Mouse (Mus musculus) cerebellum, adult 11-12 months (tissue): ENCODE measurements around the gene Epn2.

Source experiments
- DNase-seq: peaks from one replicate; pipeline ENCODE4 v3.0.0; 2022

Epn2 gene

DNA sequence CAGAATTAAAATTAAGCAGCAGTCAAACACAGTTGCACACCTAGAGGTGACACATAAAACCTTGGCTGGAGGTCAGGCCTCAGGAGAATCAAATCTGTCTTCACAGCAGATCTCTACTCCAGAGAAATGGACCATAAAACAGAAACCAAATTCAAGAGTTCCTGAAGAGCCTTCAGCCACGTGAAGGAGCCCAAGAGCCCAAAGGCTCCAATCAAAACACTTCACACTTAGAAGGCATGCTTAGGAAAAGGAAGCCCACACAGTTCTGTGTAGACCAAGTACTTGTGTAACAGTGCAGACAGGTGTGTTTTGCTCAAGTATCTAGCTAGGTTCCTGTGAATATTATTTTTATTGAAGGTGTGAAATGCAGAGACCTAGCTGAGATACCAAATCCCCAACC is 44.0 kb downstream of the Epn2 start:
- DNase-seq, result no peak

DNA sequence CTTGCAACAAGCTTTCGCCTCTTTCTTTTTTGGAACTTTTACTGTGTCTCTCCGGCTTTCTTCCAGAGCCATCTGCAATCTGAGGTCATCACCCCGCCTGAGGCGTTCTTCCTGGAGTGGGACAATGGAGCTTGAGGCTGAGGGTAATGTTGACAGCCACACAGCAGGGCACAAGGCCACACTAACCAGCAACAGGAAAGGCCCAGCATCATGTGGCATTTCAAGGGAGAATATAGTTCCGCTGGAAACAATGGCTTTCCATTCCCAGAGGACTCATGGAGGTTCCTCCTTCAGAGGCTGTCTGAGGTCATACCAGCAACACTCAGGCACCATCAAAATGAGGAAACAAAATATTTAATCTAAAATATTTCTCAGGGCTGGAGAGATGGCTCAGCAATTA is 45.9 kb downstream of the Epn2 start:
- no peak for DNase-seq

DNA sequence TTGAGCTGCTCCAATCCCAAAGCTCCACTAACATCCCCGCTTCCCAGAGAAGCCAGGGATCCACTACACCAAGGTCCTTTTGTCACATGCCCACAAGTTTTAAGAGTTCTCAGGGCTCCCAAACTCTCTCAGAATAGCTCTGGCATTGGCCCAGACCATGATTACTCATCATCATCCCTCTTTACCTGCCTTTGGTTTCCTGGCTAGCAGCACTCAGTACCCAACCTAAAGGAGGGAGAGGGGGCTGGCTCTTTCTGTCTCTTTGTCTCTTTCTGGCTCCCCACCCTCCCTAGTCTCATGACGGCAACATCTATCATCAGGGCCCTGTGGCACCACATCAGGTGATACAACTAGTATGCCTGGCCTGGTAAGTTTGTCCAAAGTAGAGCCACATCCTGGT is 46.7 kb downstream of the Epn2 start:
- DNase-seq, result no peak

DNA sequence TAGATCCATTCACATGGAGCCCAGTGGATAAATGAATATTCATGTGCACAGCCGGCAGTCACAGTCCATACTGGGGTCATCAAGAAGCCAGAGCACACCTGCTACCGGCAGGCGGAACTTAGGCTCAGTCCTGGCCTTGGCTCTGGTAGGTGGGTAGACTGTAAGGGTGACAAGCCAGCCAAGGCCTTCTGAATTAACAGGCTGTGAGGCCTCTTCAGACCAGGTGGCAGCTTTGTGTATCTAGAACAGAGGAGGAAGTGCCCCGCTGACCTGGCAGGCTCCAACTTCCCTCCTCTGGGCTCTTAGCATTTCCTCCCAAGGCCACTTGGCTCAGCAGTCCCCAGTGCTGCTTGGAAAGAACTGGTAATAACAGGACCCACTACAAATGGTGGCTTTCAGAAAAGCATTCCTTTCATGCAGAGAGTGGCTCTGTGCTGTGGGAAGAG is 50.2 kb downstream of the Epn2 start:
- DNase-seq, result peak; percentile 94

DNA sequence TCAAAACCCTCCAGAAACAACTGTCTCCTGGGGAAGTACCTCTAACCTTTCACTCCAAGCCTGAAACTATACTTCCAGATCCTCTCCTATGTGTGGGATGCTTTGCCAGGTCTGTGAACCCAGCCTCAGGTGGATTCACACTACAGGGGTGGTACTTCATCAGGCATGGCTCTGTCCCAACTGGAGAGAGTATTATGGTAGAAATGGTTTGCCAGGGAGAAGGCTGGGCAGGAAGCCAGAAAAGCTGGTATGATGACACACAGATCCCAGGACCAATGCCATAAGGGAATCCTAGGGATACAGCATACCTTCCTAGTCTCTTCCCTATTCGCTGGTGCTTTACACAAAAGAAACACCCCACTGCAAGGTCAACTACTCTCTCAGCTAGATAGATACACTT is 52.6 kb downstream of the Epn2 start:
- DNase-seq, result peak; percentile 88

DNA sequence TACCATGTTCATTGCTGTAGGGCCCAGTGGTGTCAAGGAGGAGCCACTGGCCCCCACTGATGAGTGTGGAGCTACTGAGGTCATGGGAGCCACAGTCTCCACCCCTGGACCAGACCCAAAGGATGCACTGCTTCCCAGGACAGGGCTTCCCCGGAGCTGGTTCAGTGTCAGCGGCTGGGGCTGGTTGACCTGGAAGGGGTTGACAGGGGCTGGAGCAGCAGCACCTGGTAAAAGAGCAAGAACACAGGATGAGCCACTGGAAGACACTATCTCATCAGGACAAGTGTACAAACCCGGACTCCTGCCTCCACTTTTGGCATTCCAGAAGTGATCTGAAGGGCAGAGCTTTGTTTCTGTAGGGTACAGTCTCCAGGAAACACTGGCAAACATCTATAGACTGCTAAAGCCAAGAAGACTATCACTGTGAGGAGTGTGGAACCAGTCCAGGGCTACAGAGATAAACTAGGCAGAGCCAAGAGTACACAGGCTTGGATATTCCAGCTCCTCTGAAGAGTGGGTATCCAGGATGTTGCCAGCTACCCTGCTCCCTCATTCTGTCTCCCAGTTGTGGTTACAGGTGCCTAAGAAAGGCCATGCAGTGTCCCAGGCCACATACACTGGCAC is 59.9 kb downstream of the Epn2 start:
- DNase-seq, result no peak

DNA sequence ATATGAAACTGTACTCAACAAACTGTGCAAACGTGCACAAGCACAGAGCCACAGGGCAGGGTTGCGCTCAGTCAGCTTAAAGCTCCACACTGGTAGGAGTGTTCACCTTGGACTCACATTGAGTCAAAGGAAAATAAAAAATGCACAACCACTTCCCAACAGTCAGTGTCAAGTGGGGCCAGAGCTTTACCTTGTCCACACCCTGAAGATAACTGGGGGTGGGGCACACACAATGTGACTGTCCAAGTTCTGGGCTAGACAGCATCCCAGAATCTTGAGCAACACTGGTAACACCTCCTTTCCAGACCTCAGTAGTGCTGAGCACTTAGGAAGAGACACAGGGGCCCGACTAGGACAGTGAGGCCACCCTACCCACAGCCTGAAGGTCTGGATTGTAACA is 60.6 kb downstream of the Epn2 start:
- DNase-seq, result no peak

DNA sequence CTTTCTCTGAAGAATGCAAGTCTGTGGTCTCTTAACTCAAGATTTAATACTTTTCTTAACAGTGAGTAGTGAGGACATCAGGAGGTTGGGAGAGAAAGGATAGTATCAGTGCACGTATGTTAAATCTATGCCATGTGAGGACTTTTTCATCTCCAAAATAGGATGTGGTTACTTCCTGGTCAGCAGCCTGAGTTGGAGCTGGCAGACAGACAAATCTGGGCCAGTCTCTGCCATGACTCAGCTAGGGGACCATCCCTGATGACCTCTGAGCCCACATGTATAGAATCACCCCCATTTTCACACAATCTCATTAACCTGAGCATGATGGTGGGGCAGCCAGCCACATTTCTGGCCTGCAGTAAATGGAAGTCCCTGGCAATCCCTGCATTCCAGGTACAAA is 61.5 kb downstream of the Epn2 start:
- DNase-seq, result no peak

DNA sequence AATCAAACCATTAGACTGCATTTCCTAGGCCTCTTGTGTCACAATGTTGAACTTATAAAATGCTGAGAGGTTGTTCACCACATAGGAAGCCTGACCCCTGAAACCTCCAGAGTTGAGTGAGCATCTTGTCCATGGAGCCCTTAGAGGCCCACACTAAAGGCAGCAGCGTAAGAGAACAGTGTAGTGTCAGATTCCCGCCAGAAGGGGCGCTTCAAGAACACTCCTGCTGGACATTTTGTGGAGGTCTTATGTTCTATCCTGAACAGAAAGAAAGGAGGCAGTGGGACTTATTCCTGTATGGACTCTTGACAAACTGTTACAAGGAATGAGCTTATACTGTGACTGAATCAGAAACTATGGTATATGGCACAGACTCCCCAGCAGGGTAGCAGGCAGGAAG is 64.5 kb downstream of the Epn2 start:
- no peak for DNase-seq

DNA sequence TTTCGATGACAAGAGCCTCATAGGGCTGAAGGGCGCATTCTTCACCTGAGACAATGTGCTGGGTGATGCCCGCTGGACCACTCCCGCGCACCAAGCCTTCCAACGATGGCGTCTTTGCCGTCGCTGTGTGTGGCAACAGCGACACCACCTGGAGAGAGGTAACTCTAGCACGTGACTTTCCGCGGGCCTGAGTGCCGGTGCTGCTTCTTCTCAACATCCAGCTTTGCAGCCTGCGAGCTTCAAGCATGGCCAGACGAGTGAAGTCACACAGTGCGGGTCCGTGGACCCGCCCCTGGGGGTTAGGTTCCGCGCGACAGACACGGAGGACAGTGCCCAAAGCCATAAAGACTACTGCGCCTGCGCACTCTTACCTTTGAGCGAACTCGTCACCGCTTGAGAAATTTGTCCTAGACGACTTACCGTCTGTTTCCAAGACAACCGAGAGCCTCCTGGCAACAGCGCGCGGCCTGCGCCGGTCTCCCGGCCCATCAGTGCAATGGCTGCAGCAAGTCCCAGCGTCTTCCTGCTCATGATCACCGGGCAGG is 74.7 kb downstream of the Epn2 start, which contains the start of gene B9d1:
B9d1 (plus strand) TSS at position 432 of the 545 bp plus-strand sequence.
- DNase-seq, result peak; percentile 98

DNA sequence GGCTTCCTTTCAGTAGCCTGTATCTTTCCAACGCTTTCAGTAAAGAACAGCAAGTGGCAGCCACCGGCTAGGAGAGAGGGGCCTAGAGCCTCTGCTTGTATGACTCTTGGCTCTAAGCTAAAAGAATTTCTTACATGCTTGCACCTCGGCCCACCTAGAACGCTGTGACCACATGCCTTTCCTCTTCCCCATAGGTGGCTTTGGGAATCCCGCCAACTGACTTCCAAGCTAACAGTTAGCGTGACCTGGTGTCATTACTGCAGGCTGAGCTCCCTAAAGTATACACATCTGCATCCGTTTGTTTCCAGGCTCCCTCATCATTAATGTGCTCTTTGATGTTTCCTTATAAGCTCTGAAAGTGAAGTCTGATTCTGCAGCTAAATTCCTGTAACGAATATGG is 75.6 kb downstream of the Epn2 start:
- no peak for DNase-seq

DNA sequence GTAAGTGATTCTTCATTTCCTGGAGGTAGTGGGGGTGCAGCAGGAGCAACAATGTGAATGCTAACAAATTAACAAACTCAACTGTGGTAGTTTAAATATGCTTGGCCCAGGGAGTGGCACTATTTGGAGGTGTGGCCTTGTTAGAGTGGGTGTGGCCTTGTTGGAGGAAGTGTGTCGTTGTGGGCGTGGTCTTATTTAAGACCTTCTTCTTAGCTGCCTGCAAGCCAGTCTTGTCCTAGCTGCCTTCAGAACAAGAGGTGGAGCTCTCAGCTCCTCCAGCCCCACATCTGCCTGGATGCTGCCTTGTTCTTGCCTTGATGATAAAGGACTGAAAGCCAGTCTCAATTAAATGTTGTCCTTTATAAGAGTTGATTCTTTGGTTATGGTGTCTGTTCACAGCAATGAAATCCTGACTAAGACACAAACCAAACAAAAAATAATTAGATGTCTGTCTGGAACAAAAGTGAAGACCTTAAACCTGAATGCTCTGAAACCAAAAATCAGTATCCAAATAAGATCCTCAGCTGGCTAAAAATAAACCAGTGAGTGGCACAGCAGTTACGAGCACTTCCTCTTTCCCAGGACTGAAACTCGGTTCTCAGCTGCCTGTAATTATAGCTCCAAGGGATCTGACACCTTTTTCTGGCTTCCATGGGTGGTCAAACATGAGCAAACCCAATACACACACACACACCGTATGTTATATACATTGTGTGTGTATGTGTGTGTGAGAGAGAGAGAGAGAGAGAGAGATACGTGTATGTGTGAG is 80.6 kb downstream of the Epn2 start:
- no peak for DNase-seq

DNA sequence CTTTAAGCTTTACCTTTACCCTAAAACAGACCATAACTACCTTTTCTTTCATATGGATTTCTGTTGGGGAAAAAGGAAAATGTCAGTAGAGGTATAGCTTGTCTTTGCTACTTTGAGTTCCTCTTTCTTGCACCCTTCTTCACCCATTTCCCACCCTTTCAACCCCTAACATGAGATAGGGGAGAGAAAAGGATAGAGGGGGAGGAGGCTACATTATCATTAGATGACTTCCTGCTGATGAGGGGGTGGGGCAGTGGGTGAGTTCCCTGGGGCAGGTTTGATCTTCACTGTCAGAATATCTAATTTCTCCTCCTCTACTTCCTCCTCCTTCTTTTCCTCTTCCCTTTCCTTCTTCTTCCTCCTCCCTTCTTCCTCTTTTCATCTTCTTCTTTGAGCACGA is 82.0 kb downstream of the Epn2 start:
- DNase-seq, result no peak

DNA sequence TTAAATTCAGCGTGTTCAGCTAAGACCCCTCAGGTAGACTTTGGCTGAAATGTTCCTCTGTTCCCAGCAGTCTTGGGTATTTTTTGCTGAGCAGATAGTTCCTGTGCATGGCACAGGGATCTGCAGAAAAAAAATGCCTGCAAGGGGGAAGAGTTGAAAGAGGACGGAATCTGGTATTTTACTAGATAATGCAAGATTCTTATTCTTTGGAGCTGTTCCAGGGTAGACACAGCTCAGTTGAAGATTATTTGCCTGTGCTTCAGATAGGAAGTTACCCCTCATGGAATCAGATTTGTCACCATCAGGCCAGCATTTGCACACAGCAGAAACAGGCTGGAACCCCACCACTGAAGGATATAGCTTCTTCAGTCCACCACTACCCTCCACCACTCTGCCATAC is 84.0 kb downstream of the Epn2 start:
- DNase-seq, result no peak

DNA sequence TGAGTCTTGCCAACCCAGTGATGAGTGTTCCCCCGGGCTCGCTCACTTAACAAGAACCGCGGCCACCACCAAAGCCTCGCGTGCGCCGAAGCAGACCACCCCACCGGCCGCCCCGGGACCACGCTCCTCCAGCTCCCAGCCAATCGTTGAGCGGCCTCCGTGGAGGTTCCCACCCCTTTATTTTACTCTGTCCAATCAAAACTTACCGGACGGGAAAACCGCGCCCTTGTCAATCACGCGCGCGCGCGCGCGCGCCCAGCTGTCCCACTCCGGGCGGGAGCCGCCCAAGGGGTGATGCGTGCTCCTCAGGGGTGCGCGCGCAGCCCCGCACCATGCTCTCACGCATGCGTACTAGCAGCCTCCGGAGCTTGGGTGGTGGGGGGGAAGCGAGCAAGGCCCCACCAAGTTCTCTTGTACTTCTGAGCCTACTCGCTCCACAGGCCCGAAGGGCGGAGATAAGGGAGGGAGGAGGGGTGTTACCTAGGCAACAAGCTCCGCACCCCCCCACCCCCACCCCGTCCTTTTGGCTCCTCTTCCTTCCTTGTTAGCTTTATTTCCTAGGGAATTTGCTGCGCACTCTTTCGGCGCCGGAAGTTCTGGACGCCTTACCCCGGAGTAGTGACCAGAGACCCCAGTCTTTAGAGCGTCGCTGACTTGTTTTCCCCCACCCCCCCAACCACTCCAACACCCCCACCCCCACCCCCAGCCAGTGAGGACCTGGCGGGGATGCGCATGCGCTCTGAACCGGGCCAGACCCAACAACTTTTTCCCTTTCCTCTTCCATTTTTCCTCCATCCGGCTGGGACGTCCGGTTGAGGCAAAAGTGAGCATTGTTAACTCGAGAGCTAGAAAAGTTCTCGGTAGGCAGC is 85.1 kb downstream of the Epn2 start, which contains the start of gene Mapk7:
Mapk7 (minus strand) TSS at position 278 of the 869 bp plus-strand sequence.
- peak; percentile 97 for DNase-seq

DNA sequence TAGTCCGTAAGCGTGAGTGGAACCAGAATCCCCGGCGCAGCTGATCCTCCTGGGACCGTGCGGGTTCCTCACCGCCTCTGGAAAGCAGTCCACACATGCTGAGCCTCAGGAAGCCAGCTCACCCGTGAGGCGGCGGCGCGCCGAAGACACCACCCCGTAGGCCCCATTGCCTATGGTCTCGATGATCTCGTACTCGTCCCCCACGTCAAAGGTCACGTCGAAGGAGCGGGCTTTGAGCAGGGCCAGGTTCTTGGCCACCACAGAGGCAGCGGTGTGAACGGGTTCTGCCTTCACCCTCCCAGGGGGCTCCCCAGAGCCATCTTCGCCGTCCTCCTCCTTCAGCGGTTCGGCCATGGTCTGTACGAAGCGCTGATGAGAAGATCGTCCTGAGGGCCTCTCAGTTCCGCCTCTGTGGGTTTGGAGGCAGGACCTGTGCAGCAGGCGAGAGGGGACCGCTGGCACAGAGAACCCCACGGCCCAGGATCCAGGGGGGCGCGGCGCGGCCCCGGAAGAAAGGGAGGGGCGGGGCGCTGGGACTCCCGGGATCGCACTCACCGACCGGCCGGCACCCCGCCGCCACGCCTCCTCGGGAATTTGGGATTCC is 85.9 kb downstream of the Epn2 start:
- DNase-seq, result peak; percentile 74

DNA sequence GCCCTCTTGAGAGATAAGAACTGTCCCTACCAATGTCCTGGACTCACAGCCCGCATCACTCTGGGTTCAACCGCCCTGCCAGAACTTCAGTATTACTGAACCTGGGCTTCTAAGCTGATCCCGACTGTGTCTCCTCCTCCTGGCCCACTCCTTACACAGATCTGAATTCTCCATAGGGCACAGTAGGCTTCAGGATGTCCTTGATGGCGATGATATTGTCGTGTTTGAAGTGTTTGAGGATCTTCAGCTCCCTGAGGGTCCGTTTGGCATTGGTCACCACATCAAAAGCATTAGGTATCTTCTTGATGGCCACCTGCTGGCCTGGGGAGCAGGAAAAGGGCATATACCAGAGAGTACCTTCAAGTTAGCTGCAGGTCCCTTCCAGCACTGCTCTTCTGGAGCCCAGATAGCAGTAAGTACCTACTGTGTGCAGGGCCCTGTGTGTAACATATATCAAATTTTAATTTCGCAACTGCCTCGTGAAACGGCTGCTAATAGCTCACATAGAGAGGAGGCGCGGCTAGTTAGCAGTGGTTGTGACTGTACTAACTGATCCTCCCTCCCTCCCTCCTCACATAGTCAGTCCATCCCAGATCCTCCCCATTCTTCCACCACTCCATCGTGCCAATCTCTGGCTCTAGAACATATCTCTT is 86.6 kb downstream of the Epn2 start:
- no peak for DNase-seq

DNA sequence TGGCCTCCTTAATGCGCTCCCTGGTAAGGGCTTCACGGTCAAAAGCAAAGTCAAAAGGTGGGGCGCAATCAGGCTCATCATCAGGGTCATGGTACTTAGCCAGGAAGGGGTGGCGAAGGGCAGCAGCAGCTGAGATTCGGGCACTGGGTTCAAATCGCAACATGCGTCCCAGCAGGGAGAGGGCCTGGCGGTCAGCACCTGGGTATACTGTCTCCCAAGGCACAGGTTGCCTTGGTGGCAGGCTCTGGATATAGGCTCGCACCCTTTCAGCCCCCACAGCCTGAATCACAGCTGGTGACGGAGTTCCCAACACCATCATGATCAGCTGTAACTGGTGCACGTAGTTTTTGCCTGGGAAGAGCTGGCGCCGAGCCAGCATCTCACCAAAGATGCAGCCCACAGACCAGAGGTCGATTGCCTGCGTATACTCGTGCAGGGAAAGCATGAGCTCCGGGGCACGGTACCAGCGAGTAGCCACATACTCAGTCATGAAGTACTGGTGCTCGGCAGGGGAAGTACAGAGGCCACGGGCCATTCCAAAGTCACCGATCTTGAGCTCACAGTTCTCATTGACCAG is 88.5 kb downstream of the Epn2 start:
- peak; percentile 57 for DNase-seq

DNA sequence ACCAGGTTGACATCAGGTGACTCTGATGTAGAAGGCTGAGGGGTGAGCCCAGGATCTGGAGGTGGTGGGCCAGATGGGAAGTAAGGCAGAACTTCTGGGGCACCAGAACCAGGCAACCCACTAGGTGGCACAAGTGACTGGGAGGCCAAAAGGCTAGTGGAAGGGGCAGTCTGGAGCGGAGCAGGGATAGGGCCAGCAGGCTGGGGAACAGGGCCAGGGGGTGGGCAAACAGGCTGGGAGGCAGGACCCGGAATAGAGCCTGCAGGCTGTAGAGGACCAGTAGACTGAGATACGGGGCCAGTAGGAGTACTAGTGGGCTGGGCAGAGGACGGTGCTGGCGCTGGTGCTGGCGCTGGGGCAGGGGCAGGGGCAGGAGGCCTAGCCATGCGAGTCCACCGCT is 89.6 kb downstream of the Epn2 start:
- DNase-seq, result no peak

DNA sequence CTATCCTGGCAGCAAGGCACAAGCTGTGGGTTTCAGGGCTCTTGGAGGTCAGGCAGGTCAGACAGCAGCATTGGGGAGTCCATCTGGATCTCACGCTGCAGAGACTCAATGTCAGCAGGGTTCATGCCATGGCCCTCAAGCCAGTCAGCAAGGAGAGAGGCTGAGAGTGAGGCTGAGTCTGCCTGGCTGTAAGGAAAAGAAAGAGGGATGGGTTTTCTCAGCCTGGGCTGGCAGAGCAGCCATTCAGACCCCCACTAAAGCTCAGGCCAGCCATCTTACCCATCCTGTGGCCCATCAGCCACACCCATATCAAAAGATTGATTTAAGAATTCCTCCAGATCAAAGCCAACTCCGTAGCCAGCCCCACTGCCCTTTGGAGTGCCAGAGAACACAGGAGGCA is 90.4 kb downstream of the Epn2 start:
- DNase-seq, result no peak

DNA sequence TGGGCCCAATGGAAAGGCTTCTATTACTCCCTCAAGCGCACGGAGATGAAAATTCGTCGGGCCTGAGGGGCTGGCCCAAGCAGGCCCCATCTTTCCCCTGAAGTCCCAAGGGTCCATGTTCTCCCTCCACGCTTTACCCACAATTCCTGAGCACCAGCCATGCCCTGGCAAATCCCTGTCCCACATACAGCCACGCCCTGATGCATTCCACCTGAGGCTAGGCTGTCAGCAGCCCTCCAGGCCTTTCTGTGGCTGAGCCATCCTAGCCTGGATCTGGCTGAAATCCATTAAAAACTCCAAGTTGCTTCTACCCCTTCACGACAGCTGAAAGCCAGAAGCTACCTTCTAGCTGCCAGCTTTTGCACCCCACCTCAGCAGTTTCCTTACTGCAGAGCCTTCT is 91.6 kb downstream of the Epn2 start:
- DNase-seq, result no peak

DNA sequence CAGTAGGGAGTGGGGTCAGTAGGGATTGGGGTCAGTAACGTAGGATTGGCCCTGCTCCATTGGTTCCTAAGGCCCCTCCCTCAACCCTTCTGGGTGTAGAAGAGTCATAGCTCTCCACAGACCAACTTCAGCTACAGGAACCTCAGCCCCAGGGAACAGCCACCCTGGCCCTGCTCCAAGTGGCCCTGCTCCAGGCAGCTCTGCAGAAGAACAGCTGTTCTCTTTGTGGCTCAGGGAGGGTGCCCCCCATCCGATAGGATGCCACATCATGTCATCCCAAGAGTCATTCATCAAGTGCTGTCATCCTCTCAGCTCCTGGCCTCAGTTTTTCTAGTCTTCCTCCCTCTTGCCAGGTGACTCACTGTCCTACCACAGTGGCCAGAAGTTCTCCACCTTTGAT is 92.1 kb downstream of the Epn2 start:
- peak; percentile 68 for DNase-seq
